Mouse (Mus musculus): ENCODE measurements around the gene Gmcl1.

The Gmcl1 gene

GRCm38 (mm10) chr6:86721977-86722376, 11.2 kb downstream of the Gmcl1 start:
- H3K4me1 ChIP-seq (replicated peaks; ENCODE audit: low read depth, low read length), result no peaks in the 10 kb centered on the region
- no peak overlapping the region for H3K4me3 ChIP-seq (replicated peaks; ENCODE audit: low read length)
- TF ChIP-seq NANOG (IDR thresholded peaks at IDR 0.05; ENCODE audit: borderline replicate concordance, low read length), result no peak
- TF ChIP-seq CTCF (conservative IDR thresholded peaks at IDR 0.05; ENCODE audit: low read length), result no peak
- TF ChIP-seq POU5F1 (IDR thresholded peaks at IDR 0.05; ENCODE audit: borderline replicate concordance, low read length), result no peak
- H3K27me3 ChIP-seq (ENCODE audit: insufficient read depth, low read length), result no peaks in the 10 kb centered on the region
- peaks cover 46% of the 10 kb centered on the region for H3K36me3 ChIP-seq (ENCODE audit: insufficient read depth, low read length)
- H3K9me3 ChIP-seq (ENCODE audit: low read length), result no peaks in the 10 kb centered on the region

GRCm38 (mm10) chr6:86708072-86708774, 25.0 kb downstream of the Gmcl1 start:
- H3K4me3 ChIP-seq (replicated peaks; ENCODE audit: low read length), result no peak overlapping the region
- no peaks in the 10 kb centered on the region for H3K27me3 ChIP-seq (ENCODE audit: insufficient read depth, low read length)
- H3K4me1 ChIP-seq (replicated peaks; ENCODE audit: low read depth, low read length), result no peaks in the 10 kb centered on the region
- TF ChIP-seq POU5F1 (IDR thresholded peaks at IDR 0.05; ENCODE audit: borderline replicate concordance, low read length) (no peak), NANOG (IDR thresholded peaks at IDR 0.05; ENCODE audit: borderline replicate concordance, low read length) (no peak), CTCF (conservative IDR thresholded peaks at IDR 0.05; ENCODE audit: low read length) (no peak)
- peaks cover 76% of the 10 kb centered on the region for H3K36me3 ChIP-seq (ENCODE audit: insufficient read depth, low read length)
- H3K9me3 ChIP-seq (ENCODE audit: low read length), result no peaks in the 10 kb centered on the region

- Histone ChIP-seq H3K4me1 (replicated peaks; ENCODE audit: low read depth, low read length) (no peaks in the 10 kb centered on the region), H3K27me3 (ENCODE audit: insufficient read depth, low read length) (no peaks in the 10 kb centered on the region), H3K9me3 (ENCODE audit: low read length) (no peaks in the 10 kb centered on the region), H3K4me3 (replicated peaks; ENCODE audit: low read length) (no peak overlapping the region), H3K36me3 (ENCODE audit: insufficient read depth, low read length) (peaks cover 89% of the 10 kb centered on the region)
- TF ChIP-seq CTCF (conservative IDR thresholded peaks at IDR 0.05; ENCODE audit: low read length) (no peak), NANOG (IDR thresholded peaks at IDR 0.05; ENCODE audit: borderline replicate concordance, low read length) (no peak), POU5F1 (IDR thresholded peaks at IDR 0.05; ENCODE audit: borderline replicate concordance, low read length) (no peak)
Measured at GRCm38 (mm10) chr6:86702577-86702976, 30.6 kb downstream of the Gmcl1 start.

GRCm38 (mm10) chr6:86697903-86698302, 35.3 kb downstream of the Gmcl1 start:
- H3K9me3 ChIP-seq (ENCODE audit: low read length), result no peaks in the 10 kb centered on the region
- no peaks in the 10 kb centered on the region for H3K4me1 ChIP-seq (replicated peaks; ENCODE audit: low read depth, low read length)
- no peaks in the 10 kb centered on the region for H3K27me3 ChIP-seq (ENCODE audit: insufficient read depth, low read length)
- peaks cover 88% of the 10 kb centered on the region for H3K36me3 ChIP-seq (ENCODE audit: insufficient read depth, low read length)
- TF ChIP-seq CTCF (conservative IDR thresholded peaks at IDR 0.05; ENCODE audit: low read length) (no peak), NANOG (IDR thresholded peaks at IDR 0.05; ENCODE audit: borderline replicate concordance, low read length) (no peak), POU5F1 (IDR thresholded peaks at IDR 0.05; ENCODE audit: borderline replicate concordance, low read length) (no peak)
- no peak overlapping the region for H3K4me3 ChIP-seq (replicated peaks; ENCODE audit: low read length)

GRCm38 (mm10) chr6:86696213-86696612, 37.0 kb downstream of the Gmcl1 start:
- TF ChIP-seq CTCF (conservative IDR thresholded peaks at IDR 0.05; ENCODE audit: low read length) (no peak), POU5F1 (IDR thresholded peaks at IDR 0.05; ENCODE audit: borderline replicate concordance, low read length) (no peak), NANOG (IDR thresholded peaks at IDR 0.05; ENCODE audit: borderline replicate concordance, low read length) (no peak)
- no peaks in the 10 kb centered on the region for H3K4me1 ChIP-seq (replicated peaks; ENCODE audit: low read depth, low read length)
- no peaks in the 10 kb centered on the region for H3K27me3 ChIP-seq (ENCODE audit: insufficient read depth, low read length)
- no peaks in the 10 kb centered on the region for H3K9me3 ChIP-seq (ENCODE audit: low read length)
- peaks cover 84% of the 10 kb centered on the region for H3K36me3 ChIP-seq (ENCODE audit: insufficient read depth, low read length)
- no peak overlapping the region for H3K4me3 ChIP-seq (replicated peaks; ENCODE audit: low read length)

GRCm38 (mm10) chr6:86694465-86694864, 38.7 kb downstream of the Gmcl1 start:
- no peak for TF ChIP-seq NANOG (IDR thresholded peaks at IDR 0.05; ENCODE audit: borderline replicate concordance, low read length)
- no peak for TF ChIP-seq POU5F1 (IDR thresholded peaks at IDR 0.05; ENCODE audit: borderline replicate concordance, low read length)
- peak; percentile 95 for TF ChIP-seq CTCF (conservative IDR thresholded peaks at IDR 0.05; ENCODE audit: low read length)
- no peaks in the 10 kb centered on the region for H3K4me1 ChIP-seq (replicated peaks; ENCODE audit: low read depth, low read length)

GRCm38 (mm10) chr6:86689671-86690070, 43.5 kb downstream of the Gmcl1 start:
- peaks cover 9% of the 10 kb centered on the region for H3K4me1 ChIP-seq (replicated peaks; ENCODE audit: low read depth, low read length)
- no peaks in the 10 kb centered on the region for H3K27me3 ChIP-seq (ENCODE audit: insufficient read depth, low read length)
- H3K9me3 ChIP-seq (ENCODE audit: low read length), result no peaks in the 10 kb centered on the region
- TF ChIP-seq CTCF (conservative IDR thresholded peaks at IDR 0.05; ENCODE audit: low read length), result no peak
- peaks cover 43% of the 10 kb centered on the region for H3K36me3 ChIP-seq (ENCODE audit: insufficient read depth, low read length)
- H3K4me3 ChIP-seq (replicated peaks; ENCODE audit: low read length), result no peak overlapping the region

More at GRCm38 (mm10) chr6:86694465-86694864, 38.7 kb downstream of the Gmcl1 start:
- H3K9me3 ChIP-seq (ENCODE audit: low read length), result no peaks in the 10 kb centered on the region
- H3K4me3 ChIP-seq (replicated peaks; ENCODE audit: low read length), result no peak overlapping the region
- peaks cover 81% of the 10 kb centered on the region for H3K36me3 ChIP-seq (ENCODE audit: insufficient read depth, low read length)
- no peaks in the 10 kb centered on the region for H3K27me3 ChIP-seq (ENCODE audit: insufficient read depth, low read length)

GRCm38 (mm10) chr6:86686971-86687370, 46.2 kb downstream of the Gmcl1 start:
- TF ChIP-seq NANOG (IDR thresholded peaks at IDR 0.05; ENCODE audit: borderline replicate concordance, low read length) (no peak), POU5F1 (IDR thresholded peaks at IDR 0.05; ENCODE audit: borderline replicate concordance, low read length) (no peak), CTCF (conservative IDR thresholded peaks at IDR 0.05; ENCODE audit: low read length) (no peak)
- Histone ChIP-seq H3K27me3 (ENCODE audit: insufficient read depth, low read length) (no peaks in the 10 kb centered on the region), H3K4me1 (replicated peaks; ENCODE audit: low read depth, low read length) (peaks cover 20% of the 10 kb centered on the region), H3K36me3 (ENCODE audit: insufficient read depth, low read length) (peaks cover 32% of the 10 kb centered on the region), H3K9me3 (ENCODE audit: low read length) (no peaks in the 10 kb centered on the region), H3K4me3 (replicated peaks; ENCODE audit: low read length) (no peak overlapping the region)

GRCm38 (mm10) chr6:86684655-86685011, 48.5 kb downstream of the Gmcl1 start:
- peaks cover 20% of the 10 kb centered on the region for H3K4me1 ChIP-seq (replicated peaks; ENCODE audit: low read depth, low read length)
- peak overlapping the region; percentile 96 for H3K4me3 ChIP-seq (replicated peaks; ENCODE audit: low read length)
- no peaks in the 10 kb centered on the region for H3K9me3 ChIP-seq (ENCODE audit: low read length)
- TF ChIP-seq POU5F1 (IDR thresholded peaks at IDR 0.05; ENCODE audit: borderline replicate concordance, low read length) (no peak), CTCF (conservative IDR thresholded peaks at IDR 0.05; ENCODE audit: low read length) (no peak), NANOG (IDR thresholded peaks at IDR 0.05; ENCODE audit: borderline replicate concordance, low read length) (no peak)
- H3K36me3 ChIP-seq (ENCODE audit: insufficient read depth, low read length), result peaks cover 37% of the 10 kb centered on the region
- H3K27me3 ChIP-seq (ENCODE audit: insufficient read depth, low read length), result no peaks in the 10 kb centered on the region

Data from E14TG2a.4 (cell line).